Mouse (Mus musculus) kidney, adult 2 months (tissue): ENCODE measurements around the gene Asb17. TPM values are rescaled to one million over a fixed set of nuclear protein-coding genes. Genes with fewer than 3 reads are reported as not detected.
"Not testable (repeated sequence)": the region's sequence is repeated elsewhere in the genome, so short reads cannot be mapped to it uniquely, and the experiment has no call there.

Experiments
- DNase-seq: peaks from one replicate; pipeline ENCODE4 v3.0.0; 2021
- H3K27ac ChIP-seq: fragments of 200-500 bp; 2 replicates; pipeline ENCODE4 v1.5.1; 2012; ENCODE audit warnings: low read depth, low read length, control low read depth, inconsistent platforms; ENCODE audit not compliant: insufficient read depth
- H3K27me3 ChIP-seq: fragments of 200-500 bp; replicated peaks from 2 replicates; pipeline ENCODE4 v1.6.1; 2012; ENCODE audit warnings: mild to moderate bottlenecking, moderate library complexity, low read length, inconsistent platforms; ENCODE audit not compliant: control insufficient read depth, insufficient read depth
- H3K36me3 ChIP-seq: fragments of 200-500 bp; 2 replicates; pipeline ENCODE4 v1.6.1; 2012; ENCODE audit warnings: mild to moderate bottlenecking, moderate library complexity, low read length, inconsistent platforms; ENCODE audit not compliant: control insufficient read depth, insufficient read depth
- H3K4me1 ChIP-seq: fragments of 200-500 bp; 2 replicates; pipeline ENCODE4 v1.6.1; 2011; ENCODE audit warnings: low read length; ENCODE audit not compliant: control insufficient read depth, insufficient read depth
- H3K4me3 ChIP-seq: fragments of 200-500 bp; 2 replicates; pipeline ENCODE4 v1.5.1; 2011; ENCODE audit warnings: mild to moderate bottlenecking, low read depth, low read length, control low read depth; ENCODE audit not compliant: insufficient read depth
- CTCF ChIP-seq: fragments of 200-500 bp; conservative IDR thresholded peaks from 2 replicates; pipeline ENCODE4 v1.5.1; 2011; ENCODE audit warnings: low read depth, mild to moderate bottlenecking, control low read depth, low read length, moderate library complexity, mixed read lengths; ENCODE audit not compliant: insufficient read depth, insufficient read length
- POLR2A ChIP-seq: fragments of 200-500 bp; IDR thresholded peaks from one replicate; pipeline ENCODE4 v1.6.1; 2011; ENCODE audit warnings: low read depth, low read length, control low read depth
- WGBS: fragments of 180-500 bp; shearing (Covaris S2); methylation state at CpG from one replicate; pipeline ENCODE4 v1.1.7; 2018; 5-methylcytosine and 5-hydroxymethylcytosine counted together
- polyA plus RNA-seq: library from polyadenylated mRNA; depleted of rRNA; stranded (reverse); fragments of >200 nt; gene quantifications from 2 replicates; pipeline ENCODE4 v1.2.3, GENCODE M21; 2012

Gene Asb17
- polyA plus RNA-seq, 1 experiment = 0.05 TPM

- WGBS = 93% methylated on average over 9 of the region's 9 CpGs
- H3K4me1 ChIP-seq = peaks cover 3% of the 10 kb centered on the region
- no peaks in the 10 kb centered on the region for H3K36me3 ChIP-seq
- H3K27me3 ChIP-seq = no peaks in the 10 kb centered on the region
- H3K27ac ChIP-seq = no peak overlapping the region
- DNase-seq = no peak
- H3K4me3 ChIP-seq = no peak overlapping the region
- TF ChIP-seq CTCF (no peak), POLR2A (no peak)
These were observed 24.6 kb upstream of the Asb17 start for GRCm38 (mm10) chr3:153819438-153819837.

GRCm38 (mm10) chr3:153823671-153824515 is 20.1 kb upstream of the Asb17 start:
- H3K27ac ChIP-seq = no peak overlapping the region
- no peaks in the 10 kb centered on the region for H3K36me3 ChIP-seq
- H3K4me3 ChIP-seq = no peak overlapping the region
- no peak for TF ChIP-seq POLR2A
- TF ChIP-seq CTCF = no peak
- H3K4me1 ChIP-seq = no peaks in the 10 kb centered on the region
- no peaks in the 10 kb centered on the region for H3K27me3 ChIP-seq
- DNase-seq = peak; percentile 35
- WGBS = 47% methylated on average over 11 of the region's 11 CpGs

- Histone ChIP-seq H3K27me3 (no peaks in the 10 kb centered on the region), H3K4me1 (no peaks in the 10 kb centered on the region), H3K4me3 (no peak overlapping the region), H3K27ac (no peak overlapping the region), H3K36me3 (no peaks in the 10 kb centered on the region)
- TF ChIP-seq CTCF = no peak
- TF ChIP-seq POLR2A = no peak
- DNase-seq = no peak
- WGBS = 91% methylated on average over 10 of the region's 10 CpGs
These were observed 18.8 kb upstream of the Asb17 start for GRCm38 (mm10) chr3:153825197-153825596.

DNA sequence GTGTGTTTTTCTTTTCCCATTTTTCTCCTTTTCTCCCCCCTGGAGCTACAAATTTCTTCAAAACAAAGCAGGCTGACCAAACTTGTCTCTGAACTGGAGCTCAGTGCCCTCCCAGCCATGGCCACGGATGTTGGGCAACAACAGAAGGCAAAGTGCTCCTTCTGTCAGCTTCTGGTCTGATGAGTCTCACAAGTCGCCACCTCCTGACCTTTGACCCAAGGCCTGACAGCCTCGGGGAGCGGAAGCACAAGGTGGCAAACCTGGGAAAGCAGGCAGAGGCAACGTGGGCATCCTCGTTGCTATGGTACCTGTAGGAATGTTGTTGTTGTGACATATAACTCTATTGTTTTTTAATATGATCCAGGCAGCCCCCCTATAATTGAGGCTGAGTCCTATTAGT is 17.4 kb upstream of the Asb17 start:
- DNase-seq = peak; percentile 34

DNA sequence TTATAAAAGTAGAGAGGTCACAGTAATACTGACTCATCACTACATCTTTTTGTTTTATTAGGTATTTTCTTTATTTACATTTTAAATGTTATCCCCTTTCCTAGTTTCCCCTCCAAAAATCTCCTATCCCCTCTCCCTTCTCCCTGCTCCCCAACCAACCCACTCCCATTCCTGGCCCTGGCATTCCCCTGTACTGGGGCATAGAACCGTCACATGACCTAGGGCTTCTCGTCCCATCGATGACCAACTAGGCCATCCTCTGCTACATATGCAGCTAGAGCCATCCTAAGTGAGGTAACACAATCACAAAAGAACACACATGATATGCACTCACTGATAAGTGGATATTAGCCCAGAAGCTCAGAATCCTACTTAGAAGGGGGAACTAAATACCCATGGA is 14.2 kb upstream of the Asb17 start:
- H3K4me3 ChIP-seq = not testable (repeated sequence)
- WGBS = 93% methylated on average over 3 of the region's 3 CpGs

More for the DNA sequence above, 17.4 kb upstream of the Asb17 start:
- Histone ChIP-seq H3K4me1 (no peaks in the 10 kb centered on the region), H3K36me3 (no peaks in the 10 kb centered on the region), H3K27ac (no peak overlapping the region), H3K27me3 (no peaks in the 10 kb centered on the region), H3K4me3 (no peak overlapping the region)
- TF ChIP-seq POLR2A = no peak
- TF ChIP-seq CTCF = no peak
- WGBS = 34% methylated on average over 6 of the region's 6 CpGs

DNA sequence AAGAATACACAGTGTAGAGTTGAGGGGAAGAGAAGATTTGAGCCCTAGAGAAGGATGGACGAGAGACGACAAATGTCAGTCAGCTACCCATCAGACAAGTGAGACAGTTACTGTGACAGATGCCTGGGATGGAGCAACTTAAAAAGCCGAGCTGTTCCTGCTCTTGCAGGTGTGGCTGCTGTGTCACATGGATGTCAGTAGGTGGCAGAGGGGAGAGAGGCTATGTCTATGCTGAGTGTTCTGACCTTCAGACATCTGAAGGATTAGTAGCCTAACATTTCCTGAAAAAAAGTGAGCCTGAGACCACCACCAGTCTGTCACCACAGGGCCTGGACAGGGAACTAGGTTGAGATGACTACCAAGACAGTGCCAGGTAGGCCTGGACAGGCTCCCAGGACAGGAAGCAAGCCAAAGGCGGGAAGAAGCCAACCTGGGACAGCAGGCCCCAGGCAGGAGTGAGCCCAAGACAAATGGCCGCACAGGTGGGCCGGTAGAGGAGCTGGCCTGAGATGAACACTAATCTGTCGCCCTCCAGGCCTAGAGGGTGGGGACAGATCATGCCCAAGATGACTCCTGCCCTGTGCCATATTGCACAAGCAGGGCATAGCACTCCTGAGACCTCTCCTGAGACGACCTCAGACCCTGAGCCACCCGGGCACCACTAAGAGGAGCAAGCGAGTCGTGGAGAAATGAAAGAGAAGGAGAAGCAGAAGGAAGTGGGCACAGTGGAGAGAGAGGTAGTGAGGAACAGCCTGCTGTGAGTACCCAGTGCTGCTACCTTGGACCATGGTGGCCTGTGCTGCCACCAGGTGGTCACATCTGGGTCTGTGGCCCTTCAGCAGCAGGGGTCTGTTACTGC is 12.8 kb upstream of the Asb17 start:
- DNase-seq = peak; percentile 16
- 74% methylated on average over 11 of the region's 11 CpGs for WGBS
- TF ChIP-seq CTCF (no peak; the same call in 1 of the 2 replicates), POLR2A (no peak)
- Histone ChIP-seq H3K4me1 (no peaks in the 10 kb centered on the region), H3K36me3 (no peaks in the 10 kb centered on the region), H3K27me3 (no peaks in the 10 kb centered on the region), H3K27ac (no peak overlapping the region), H3K4me3 (no peak overlapping the region)

More for the DNA sequence above, 14.2 kb upstream of the Asb17 start:
- DNase-seq, H3K36me3 ChIP-seq, H3K27ac ChIP-seq, H3K4me1 ChIP-seq, H3K27me3 ChIP-seq: not testable (repeated sequence)
